Comparison of ENCODE assay signal across 8 mouse cellular contexts in the genomic region with DNA sequence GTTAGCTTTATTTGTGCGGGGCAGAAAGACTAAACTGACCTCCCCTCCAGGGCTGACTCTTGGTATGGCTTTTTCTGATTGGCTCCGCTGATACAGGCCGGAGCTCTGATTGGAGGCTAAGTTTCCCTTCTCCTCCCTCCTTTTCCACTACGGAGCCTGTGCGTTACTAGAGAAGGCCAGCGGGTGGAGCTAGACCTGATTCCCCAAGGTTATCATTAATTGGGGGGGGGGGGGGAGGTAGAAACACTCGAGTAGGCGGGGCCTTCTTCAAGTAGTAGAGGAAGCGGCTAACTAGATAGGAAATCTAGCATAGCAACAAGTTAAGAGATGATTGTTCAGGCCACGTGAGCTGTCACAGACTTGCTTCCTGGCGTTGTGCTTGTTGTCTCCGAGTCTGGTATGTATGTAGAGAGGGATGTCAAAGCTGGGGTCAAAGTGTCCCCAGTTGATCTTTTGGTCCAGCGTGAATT. TPM values are rescaled to one million over a fixed set of nuclear protein-coding genes. Genes with fewer than 3 reads are reported as not detected.
A peak's percentile ranks its signal among the peaks of the same experiment; 100 is the strongest.
DNase-seq lines count a peak whose midpoint lies in the region; ATAC-seq and TF ChIP-seq lines count a peak whose summit lies in the region.

No protein-coding gene starts in this region.

- no peak overlapping the region for H3K27ac ChIP-seq in embryonic facial prominence, embryonic 12.5 days
- no peak overlapping the region for H3K27ac ChIP-seq in limb, embryonic 10.5 days
- no peak overlapping the region for H3K27ac ChIP-seq in midbrain, embryonic 12.5 days (replicated peaks)
- peak overlapping the region; percentile 77 for H3K27ac ChIP-seq in small intestine, adult 2 months (ENCODE audit: insufficient read depth, low read depth, low read length)

- H3K4me1 ChIP-seq in embryonic facial prominence, embryonic 12.5 days = peaks cover 45% of the 10 kb centered on the region
- H3K4me1 ChIP-seq in limb, embryonic 10.5 days = peaks cover 65% of the 10 kb centered on the region
- peaks cover 38% of the 10 kb centered on the region for H3K4me1 ChIP-seq in midbrain, embryonic 12.5 days
- H3K4me1 ChIP-seq in small intestine, adult 2 months (ENCODE audit: control insufficient read depth, insufficient read depth, insufficient read length, low read length) = peaks cover 27% of the 10 kb centered on the region

- no peak for ATAC-seq in embryonic facial prominence, embryonic 12.5 days (ENCODE audit: insufficient number of reproducible peaks, insufficient read depth, low FRiP score, low TSS enrichment)
- ATAC-seq in midbrain, embryonic 12.5 days (ENCODE audit: low FRiP score, low read depth) = 0 out of 2 replicates have a peak, but pooled peaks have one; percentile 39

- DNase-seq in 416B (ENCODE audit: low read depth) = peak; percentile 99
- peak; percentile 83 to 89 for DNase-seq in adrenal gland, postnatal 36 days
- DNase-seq in heart, adult 18-20 months = peak; percentile 88 to 94
- peak; percentile 88 for DNase-seq in kidney, adult 18-20 months
- peak; percentile 79 for DNase-seq in limb, embryonic 10.5 days (ENCODE audit: low spot score)

- peak overlapping the region; percentile 44 for H3K4me3 ChIP-seq in embryonic facial prominence, embryonic 12.5 days
- H3K4me3 ChIP-seq in limb, embryonic 10.5 days = peak overlapping the region; percentile 56
- peak overlapping the region; percentile 46 for H3K4me3 ChIP-seq in midbrain, embryonic 12.5 days
- peak overlapping the region; percentile 64 for H3K4me3 ChIP-seq in small intestine, adult 2 months (ENCODE audit: low read depth, low read length)

- H3K4me2 ChIP-seq in embryonic facial prominence, embryonic 12.5 days (replicated peaks) = peak overlapping the region; percentile 92
- H3K4me2 ChIP-seq in midbrain, embryonic 12.5 days (replicated peaks) = peak overlapping the region; percentile 75

- WGBS in embryonic facial prominence, embryonic 12.5 days = under 1% methylated on average over 13 of the region's 13 CpGs
- WGBS in limb, embryonic 10.5 days = 1% methylated on average over 13 of the region's 13 CpGs
- 0% methylated on average over 13 of the region's 13 CpGs for WGBS in midbrain, embryonic 12.5 days
- WGBS in small intestine, adult 2 months = under 1% methylated on average over 13 of the region's 13 CpGs

- no peaks in the 10 kb centered on the region for H3K9me3 ChIP-seq in embryonic facial prominence, embryonic 12.5 days
- no peaks in the 10 kb centered on the region for H3K9me3 ChIP-seq in limb, embryonic 10.5 days (replicated peaks)
- H3K9me3 ChIP-seq in midbrain, embryonic 12.5 days = no peaks in the 10 kb centered on the region

- TF ChIP-seq CTCF in small intestine, adult 2 months (IDR thresholded peaks at IDR 0.05; ENCODE audit: extremely low read depth, insufficient read length, insufficient replicate concordance, low read depth, low read length) = peak; percentile 70; the same call in 1 of the 2 replicates

- H3K36me3 ChIP-seq in embryonic facial prominence, embryonic 12.5 days = no peaks in the 10 kb centered on the region
- no peaks in the 10 kb centered on the region for H3K36me3 ChIP-seq in limb, embryonic 10.5 days
- no peaks in the 10 kb centered on the region for H3K36me3 ChIP-seq in midbrain, embryonic 12.5 days
- H3K36me3 ChIP-seq in small intestine, adult 2 months (ENCODE audit: control insufficient read depth, insufficient read depth, low read length) = no peaks in the 10 kb centered on the region

- TF ChIP-seq POLR2A in small intestine, adult 2 months (IDR thresholded peaks at IDR 0.05; ENCODE audit: low read depth, low read length) = no peak

- H3K27me3 ChIP-seq in embryonic facial prominence, embryonic 12.5 days = peaks cover 71% of the 10 kb centered on the region
- H3K27me3 ChIP-seq in limb, embryonic 10.5 days (ENCODE audit: low read depth, poor library complexity, severe bottlenecking) = peaks cover 96% of the 10 kb centered on the region
- H3K27me3 ChIP-seq in midbrain, embryonic 12.5 days = peaks cover 98% of the 10 kb centered on the region
- H3K27me3 ChIP-seq in small intestine, adult 2 months (ENCODE audit: control insufficient read depth, insufficient read depth, low read length) = peaks cover 27% of the 10 kb centered on the region

- no peak overlapping the region for H3K9ac ChIP-seq in embryonic facial prominence, embryonic 12.5 days
- H3K9ac ChIP-seq in midbrain, embryonic 12.5 days (replicated peaks) = no peak overlapping the region

RNA-seq across cellular contexts. Expression of gene Icam5, which starts 1.1 kb away (rescaled TPM):
- under 1 TPM; 0.10 to 0.20 TPM for total RNA-seq in adrenal gland, postnatal 36 days (2021)
- 0.14 and 0.23 TPM in 2 replicates for polyA plus RNA-seq in embryonic facial prominence, embryonic 12.5 days (2016; fragmentation: Nextera tagmentation; extraction: Ambion mirVana)
- total RNA-seq in heart, adult 18-20 months (2021) = not detected
- polyA plus RNA-seq in limb, embryonic 10.5 days (2016; fragmentation: Nextera tagmentation; extraction: Ambion mirVana) = 0.05 TPM in 1 of 2 replicates, not detected in the other
- 0.08 TPM in 1 of 2 replicates, not detected in the other for polyA plus RNA-seq in midbrain, embryonic 12.5 days (2016; fragmentation: Nextera tagmentation; extraction: Ambion mirVana)
- 0.11 TPM in 2 replicates for polyA plus RNA-seq in small intestine, adult 2 months (2012; rRNA removed)

RNA-seq across cellular contexts. Expression of gene Icam4, which starts 1.6 kb away (rescaled TPM):
- total RNA-seq in adrenal gland, postnatal 36 days (2021) = 1 to 10 TPM; 1.9 to 2.8 TPM
- 1.6 and 2.5 TPM in 2 replicates for polyA plus RNA-seq in embryonic facial prominence, embryonic 12.5 days (2016; fragmentation: Nextera tagmentation; extraction: Ambion mirVana)
- total RNA-seq in heart, adult 18-20 months (2021) = 1 to 10 TPM; 1.2 to 1.3 TPM
- 5.1 and 5.4 TPM in 2 replicates for polyA plus RNA-seq in limb, embryonic 10.5 days (2016; fragmentation: Nextera tagmentation; extraction: Ambion mirVana)
- polyA plus RNA-seq in midbrain, embryonic 12.5 days (2016; fragmentation: Nextera tagmentation; extraction: Ambion mirVana) = 1.1 and 1.3 TPM in 2 replicates
- polyA plus RNA-seq in small intestine, adult 2 months (2012; rRNA removed) = 0.32 and 0.37 TPM in 2 replicates

RNA-seq across cellular contexts. Expression of gene Icam1, which starts 15.0 kb away (rescaled TPM):
- total RNA-seq in adrenal gland, postnatal 36 days (2021) = 10 to 100 TPM; 10.7 to 14.8 TPM
- polyA plus RNA-seq in embryonic facial prominence, embryonic 12.5 days (2016; fragmentation: Nextera tagmentation; extraction: Ambion mirVana) = 8.6 and 9.0 TPM in 2 replicates
- total RNA-seq in heart, adult 18-20 months (2021) = 1 to 10 TPM; 8.7 to 9.1 TPM
- polyA plus RNA-seq in limb, embryonic 10.5 days (2016; fragmentation: Nextera tagmentation; extraction: Ambion mirVana) = 6.2 and 7.6 TPM in 2 replicates
- 3.5 and 5.0 TPM in 2 replicates for polyA plus RNA-seq in midbrain, embryonic 12.5 days (2016; fragmentation: Nextera tagmentation; extraction: Ambion mirVana)
- polyA plus RNA-seq in small intestine, adult 2 months (2012; rRNA removed) = 6.8 and 9.4 TPM in 2 replicates

RNA-seq across cellular contexts. Expression of gene Mrpl4, which starts 28.3 kb away (rescaled TPM):
- 100 to 1,000 TPM; 122 to 130 TPM for total RNA-seq in adrenal gland, postnatal 36 days (2021)
- polyA plus RNA-seq in embryonic facial prominence, embryonic 12.5 days (2016; fragmentation: Nextera tagmentation; extraction: Ambion mirVana) = 128 TPM in 2 replicates
- 100 to 1,000 TPM; 130 to 138 TPM for total RNA-seq in heart, adult 18-20 months (2021)
- 177 and 190 TPM in 2 replicates for polyA plus RNA-seq in limb, embryonic 10.5 days (2016; fragmentation: Nextera tagmentation; extraction: Ambion mirVana)
- polyA plus RNA-seq in midbrain, embryonic 12.5 days (2016; fragmentation: Nextera tagmentation; extraction: Ambion mirVana) = 101 and 109 TPM in 2 replicates
- polyA plus RNA-seq in small intestine, adult 2 months (2012; rRNA removed) = 81.8 and 143 TPM in 2 replicates

RNA-seq across cellular contexts. Expression of gene Zglp1, which starts 36.1 kb away (rescaled TPM):
- not detected for total RNA-seq in adrenal gland, postnatal 36 days (2021)
- polyA plus RNA-seq in embryonic facial prominence, embryonic 12.5 days (2016; fragmentation: Nextera tagmentation; extraction: Ambion mirVana) = 0.82 and 2.0 TPM in 2 replicates
- not detected for total RNA-seq in heart, adult 18-20 months (2021)
- polyA plus RNA-seq in limb, embryonic 10.5 days (2016; fragmentation: Nextera tagmentation; extraction: Ambion mirVana) = 0.61 and 2.5 TPM in 2 replicates
- 0.98 and 3.1 TPM in 2 replicates for polyA plus RNA-seq in midbrain, embryonic 12.5 days (2016; fragmentation: Nextera tagmentation; extraction: Ambion mirVana)
- 0.80 TPM in 1 of 2 replicates, not detected in the other for polyA plus RNA-seq in small intestine, adult 2 months (2012; rRNA removed)
